Mouse (Mus musculus) heart, embryonic 15.5 days (tissue): ENCODE measurements around the gene Smco2. TPM values are rescaled to one million over a fixed set of nuclear protein-coding genes. Genes with fewer than 3 reads are reported as not detected.
A peak's percentile ranks its signal among the peaks of the same experiment; 100 is the strongest.

Experiments used
- ATAC-seq: fragments of 200-750 bp; cut with Nextera tagmentation; replicated peaks from 2 replicates; pipeline ENCODE4 v1.8.0; 2017; ENCODE audit warnings: low read depth, moderate TSS enrichment; ENCODE audit not compliant: insufficient number of reproducible peaks, insufficient read depth, low FRiP score
- H3K27ac ChIP-seq: fragments of 300-500 bp; sonication (generic); 2 replicates; pipeline ENCODE4 v1.5.1; 2015; ENCODE audit warnings: mild to moderate bottlenecking, inconsistent platforms
- H3K27me3 ChIP-seq: fragments of 300-500 bp; sonication (generic); 2 replicates; pipeline ENCODE4 v1.6.1; 2015; ENCODE audit warnings: inconsistent platforms
- H3K36me3 ChIP-seq: fragments of 300-500 bp; sonication (generic); 2 replicates; pipeline ENCODE4 v1.6.1; 2015; ENCODE audit warnings: mild to moderate bottlenecking, inconsistent platforms
- H3K4me1 ChIP-seq: fragments of 300-500 bp; sonication (generic); replicated peaks from 2 replicates; pipeline ENCODE4 v1.6.1; 2015; ENCODE audit warnings: inconsistent platforms
- H3K4me2 ChIP-seq: fragments of 300-500 bp; sonication (generic); 2 replicates; pipeline ENCODE4 v1.6.1; 2015; ENCODE audit warnings: inconsistent platforms, mild to moderate bottlenecking, moderate library complexity
- H3K4me3 ChIP-seq: fragments of 300-500 bp; sonication (generic); 2 replicates; pipeline ENCODE4 v1.5.1; 2015; ENCODE audit warnings: mild to moderate bottlenecking, inconsistent platforms
- H3K9ac ChIP-seq: fragments of 300-500 bp; sonication (generic); 2 replicates; pipeline ENCODE4 v1.6.1; 2015; ENCODE audit warnings: mild to moderate bottlenecking, inconsistent platforms
- H3K9me3 ChIP-seq: fragments of 300-500 bp; sonication (generic); replicated peaks from 2 replicates; pipeline ENCODE4 v1.6.1; 2016; ENCODE audit warnings: inconsistent platforms
- WGBS: fragments of 180-500 bp; shearing (Covaris S2); methylation state at CpG from one replicate; pipeline ENCODE4 v1.1.7; 2015; ENCODE audit warnings: mixed read lengths; 5-methylcytosine and 5-hydroxymethylcytosine counted together
- polyA plus RNA-seq: library from polyadenylated mRNA; unstranded; fragments of >200 nt; fragmentation: Nextera tagmentation; extraction: Ambion mirVana; gene quantifications from 2 replicates; pipeline ENCODE4 v1.2.1, GENCODE M21; 2015

Smco2 gene
- polyA plus RNA-seq, 1 experiment from 2014 or later = 0.53 TPM

- no peak overlapping the region for H3K9ac ChIP-seq
- ATAC-seq = no peak
- no peak overlapping the region for H3K4me3 ChIP-seq
- 76% methylated on average over 2 of the region's 2 CpGs for WGBS
- no peaks in the 10 kb centered on the region for H3K9me3 ChIP-seq
- H3K27ac ChIP-seq = no peak overlapping the region
- H3K4me1 ChIP-seq = peaks cover 34% of the 10 kb centered on the region
- H3K27me3 ChIP-seq = no peaks in the 10 kb centered on the region
- H3K36me3 ChIP-seq = no peaks in the 10 kb centered on the region
- H3K4me2 ChIP-seq = no peak overlapping the region
Observed at GRCm38 (mm10) chr6:146903632-146904031, 53.7 kb downstream of the Smco2 start.

- Histone ChIP-seq H3K36me3 (no peaks in the 10 kb centered on the region), H3K27ac (no peak overlapping the region), H3K27me3 (no peaks in the 10 kb centered on the region), H3K4me1 (peaks cover 32% of the 10 kb centered on the region), H3K4me2 (no peak overlapping the region), H3K9ac (no peak overlapping the region), H3K9me3 (no peaks in the 10 kb centered on the region), H3K4me3 (no peak overlapping the region)
- WGBS = 75% methylated on average over 3 of the region's 3 CpGs
- no peak for ATAC-seq
Observed at GRCm38 (mm10) chr6:146904707-146905106, 54.8 kb downstream of the Smco2 start.

DNA sequence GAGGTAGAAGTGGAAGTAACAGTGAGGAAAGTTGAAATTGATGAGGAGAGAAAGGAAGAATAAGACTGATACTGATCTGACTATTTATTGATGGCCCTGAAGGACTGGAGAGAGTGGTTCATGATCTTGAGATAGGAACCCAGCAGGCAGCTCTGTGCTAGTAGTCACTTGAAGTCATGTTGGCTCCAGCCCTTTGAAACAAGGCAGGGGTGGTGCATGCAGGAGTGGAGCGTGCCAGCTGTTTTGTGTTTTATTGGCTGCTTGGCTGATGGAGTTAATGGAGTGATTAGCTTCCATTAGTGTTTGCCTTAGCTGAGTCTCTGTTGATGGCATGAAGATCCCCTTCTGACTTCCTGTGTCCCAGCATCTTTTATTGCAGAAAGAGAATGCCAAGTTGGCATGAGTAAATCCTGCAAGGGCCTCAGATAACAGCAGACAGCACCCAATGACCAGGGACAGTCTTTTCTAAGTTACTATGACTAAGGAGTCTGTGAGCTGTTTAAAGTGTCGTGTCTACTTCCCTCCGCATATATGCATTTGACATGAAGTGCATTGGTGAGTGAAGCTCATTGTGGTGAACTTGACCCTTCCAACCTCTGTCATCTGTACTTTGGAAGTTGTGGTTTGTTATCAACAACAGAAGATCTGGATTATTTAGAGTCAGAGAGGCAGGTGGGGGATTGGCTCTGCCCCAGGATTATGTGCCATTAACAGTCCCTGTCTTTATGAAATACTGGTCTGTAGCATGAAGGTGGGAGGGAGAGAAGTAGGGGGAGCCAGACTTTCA is 56.3 kb downstream of the Smco2 start:
- no peak for ATAC-seq
- no peak overlapping the region for H3K4me2 ChIP-seq
- no peak overlapping the region for H3K27ac ChIP-seq
- WGBS = 76% methylated on average over 3 of the region's 3 CpGs
- no peaks in the 10 kb centered on the region for H3K27me3 ChIP-seq
- no peaks in the 10 kb centered on the region for H3K9me3 ChIP-seq
- peaks cover 38% of the 10 kb centered on the region for H3K4me1 ChIP-seq
- H3K36me3 ChIP-seq = no peaks in the 10 kb centered on the region
- no peak overlapping the region for H3K9ac ChIP-seq
- no peak overlapping the region for H3K4me3 ChIP-seq

GRCm38 (mm10) chr6:146907061-146907794 is 57.3 kb downstream of the Smco2 start:
- no peak overlapping the region for H3K4me3 ChIP-seq
- ATAC-seq = no peak
- H3K36me3 ChIP-seq = no peaks in the 10 kb centered on the region
- no peak overlapping the region for H3K27ac ChIP-seq
- peaks cover 47% of the 10 kb centered on the region for H3K4me1 ChIP-seq
- no peak overlapping the region for H3K4me2 ChIP-seq
- 51% methylated on average over 5 of the region's 5 CpGs for WGBS
- H3K9me3 ChIP-seq = no peaks in the 10 kb centered on the region
- no peaks in the 10 kb centered on the region for H3K27me3 ChIP-seq
- H3K9ac ChIP-seq = no peak overlapping the region

GRCm38 (mm10) chr6:146907795-146908190 is 57.9 kb downstream of the Smco2 start:
- no peak for ATAC-seq
- H3K36me3 ChIP-seq = no peaks in the 10 kb centered on the region
- no peak overlapping the region for H3K27ac ChIP-seq
- no peak overlapping the region for H3K9ac ChIP-seq
- 79% methylated on average over 1 of the region's 1 CpGs for WGBS
- H3K4me1 ChIP-seq = peaks cover 53% of the 10 kb centered on the region
- H3K4me3 ChIP-seq = no peak overlapping the region
- H3K4me2 ChIP-seq = no peak overlapping the region
- no peaks in the 10 kb centered on the region for H3K9me3 ChIP-seq
- no peaks in the 10 kb centered on the region for H3K27me3 ChIP-seq

DNA sequence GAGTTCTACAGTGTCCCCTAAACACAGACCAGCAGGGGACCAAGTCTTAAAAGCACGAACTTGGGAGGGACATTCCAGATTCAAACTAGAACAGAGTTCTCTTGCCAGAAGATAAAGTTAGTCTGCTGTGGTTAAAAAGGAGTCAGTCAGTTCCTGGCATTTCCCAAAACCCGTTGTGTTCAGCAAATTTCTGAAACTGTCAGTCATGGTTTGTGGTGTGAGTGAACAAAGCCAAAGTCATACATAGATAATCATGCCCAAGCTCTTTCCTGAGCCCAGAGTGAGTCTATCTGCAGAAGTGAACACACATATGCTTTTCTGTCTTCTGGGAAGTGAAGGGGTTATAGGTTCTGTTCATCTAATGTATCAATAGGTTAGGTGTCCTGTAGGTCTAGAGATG is 58.9 kb downstream of the Smco2 start:
- no peak overlapping the region for H3K4me2 ChIP-seq
- no peaks in the 10 kb centered on the region for H3K27me3 ChIP-seq
- no peaks in the 10 kb centered on the region for H3K9me3 ChIP-seq
- no peak for ATAC-seq
- 53% methylated on average over 2 of the region's 2 CpGs for WGBS
- no peaks in the 10 kb centered on the region for H3K36me3 ChIP-seq
- H3K4me1 ChIP-seq = peaks cover 62% of the 10 kb centered on the region
- H3K27ac ChIP-seq = no peak overlapping the region
- no peak overlapping the region for H3K9ac ChIP-seq
- H3K4me3 ChIP-seq = no peak overlapping the region

GRCm38 (mm10) chr6:146909725-146910489 is 60.0 kb downstream of the Smco2 start:
- Histone ChIP-seq H3K9me3 (no peaks in the 10 kb centered on the region), H3K4me1 (peaks cover 69% of the 10 kb centered on the region), H3K4me3 (no peak overlapping the region), H3K27ac (no peak overlapping the region), H3K27me3 (no peaks in the 10 kb centered on the region), H3K4me2 (no peak overlapping the region), H3K9ac (no peak overlapping the region), H3K36me3 (no peaks in the 10 kb centered on the region)
- no peak for ATAC-seq
- WGBS = 67% methylated on average over 5 of the region's 5 CpGs

DNA sequence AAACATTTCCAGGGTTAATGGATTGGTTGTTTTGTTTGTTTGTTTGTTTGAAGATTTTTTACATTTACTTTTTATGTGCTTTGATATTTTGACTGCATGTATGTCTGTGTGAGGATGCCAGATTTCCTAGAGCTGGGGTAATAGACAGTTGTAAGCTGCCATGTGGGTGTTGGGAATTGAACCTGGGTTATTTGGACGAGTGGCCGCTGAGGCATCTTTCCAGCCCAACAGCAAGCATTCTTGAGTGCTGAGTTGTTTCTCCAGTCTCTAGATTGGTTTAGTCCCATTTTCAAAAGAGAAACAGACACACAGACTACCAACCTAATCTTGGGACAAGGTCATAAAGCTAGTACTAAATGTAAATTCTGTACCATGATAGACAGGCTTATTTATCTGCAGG is 60.9 kb downstream of the Smco2 start:
- Histone ChIP-seq H3K4me1 (peaks cover 77% of the 10 kb centered on the region), H3K27ac (no peak overlapping the region), H3K36me3 (no peaks in the 10 kb centered on the region), H3K27me3 (no peaks in the 10 kb centered on the region), H3K9ac (no peak overlapping the region), H3K4me3 (no peak overlapping the region), H3K4me2 (no peak overlapping the region), H3K9me3 (no peaks in the 10 kb centered on the region)
- ATAC-seq = no peak
- 72% methylated on average over 2 of the region's 2 CpGs for WGBS

- Histone ChIP-seq H3K27ac (peak overlapping the region; percentile 80), H3K9me3 (no peaks in the 10 kb centered on the region), H3K36me3 (no peaks in the 10 kb centered on the region), H3K4me1 (peaks cover 61% of the 10 kb centered on the region), H3K9ac (no peak overlapping the region), H3K4me2 (no peak overlapping the region), H3K27me3 (no peaks in the 10 kb centered on the region), H3K4me3 (no peak overlapping the region)
- WGBS = 15% methylated on average over 3 of the region's 3 CpGs
- ATAC-seq = 0 out of 2 replicates have a peak, but pooled peaks have one; percentile 41
Observed at GRCm38 (mm10) chr6:146912835-146913488, 63.1 kb downstream of the Smco2 start.

DNA sequence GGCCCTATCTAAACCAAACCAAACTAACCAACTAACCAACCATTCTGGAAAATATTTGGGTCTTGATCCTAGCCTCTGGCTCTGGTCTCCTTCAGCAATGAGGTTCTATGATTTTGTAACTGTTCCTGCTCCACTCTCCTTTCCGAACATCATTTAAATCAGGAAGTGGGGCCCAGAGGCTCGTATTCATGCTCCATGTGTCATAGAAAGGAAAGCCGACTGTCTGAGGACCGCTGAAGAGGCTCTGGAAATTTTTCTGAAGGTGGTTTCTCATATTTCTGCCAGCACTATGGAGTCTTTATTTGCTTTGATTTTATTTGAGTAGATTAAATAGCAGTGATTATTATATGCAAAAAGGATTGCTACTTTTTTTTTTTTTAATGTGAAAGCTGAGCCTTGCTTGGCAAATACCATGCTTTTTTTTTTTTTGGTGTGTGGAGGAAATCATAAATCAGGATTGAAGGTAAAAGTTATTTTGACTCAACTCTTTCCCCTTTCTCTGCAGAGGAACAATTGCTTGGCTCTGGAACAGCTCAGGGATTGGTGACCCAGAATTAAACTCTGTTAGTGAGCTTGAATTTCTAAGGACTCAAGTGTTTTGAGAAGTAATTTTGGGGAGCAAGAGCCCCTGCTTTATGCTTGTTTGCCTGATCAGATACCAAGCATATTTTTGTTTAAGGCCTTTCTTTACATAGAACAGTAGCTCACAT is 63.7 kb downstream of the Smco2 start:
- H3K27ac ChIP-seq = peak overlapping the region; percentile 80
- no peak overlapping the region for H3K9ac ChIP-seq
- ATAC-seq = no peak
- H3K36me3 ChIP-seq = no peaks in the 10 kb centered on the region
- WGBS = 39% methylated on average over 4 of the region's 4 CpGs
- H3K4me1 ChIP-seq = peaks cover 62% of the 10 kb centered on the region
- H3K9me3 ChIP-seq = no peaks in the 10 kb centered on the region
- no peak overlapping the region for H3K4me2 ChIP-seq
- no peaks in the 10 kb centered on the region for H3K27me3 ChIP-seq
- no peak overlapping the region for H3K4me3 ChIP-seq
